Mouse (Mus musculus): ENCODE results near the gene Tmem117.

DNA sequence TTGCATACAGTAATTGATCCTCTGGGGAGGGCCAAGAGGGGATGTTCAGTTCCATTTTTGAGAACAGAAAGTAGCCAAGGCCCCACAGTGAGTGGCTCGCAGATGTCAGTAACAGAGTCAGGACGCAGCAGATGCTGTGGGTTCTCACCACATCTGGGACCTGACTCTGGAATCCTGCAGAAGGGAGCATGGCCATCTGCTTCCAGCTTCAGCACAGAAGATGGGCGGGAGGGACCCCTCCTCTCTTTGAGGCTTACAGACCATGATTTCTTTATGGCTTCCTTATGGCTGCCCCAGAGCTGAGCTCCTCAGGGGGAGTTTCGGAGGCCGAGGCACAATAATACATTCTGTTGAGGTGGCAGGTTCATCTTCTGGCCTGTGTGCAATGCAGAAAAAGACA lies 182.5 kb downstream of the Tmem117 start:
- no peak for TF ChIP-seq CTCF (IDR thresholded peaks at IDR 0.05; ENCODE audit: low read depth, low read length)
- TF ChIP-seq GATA2 (IDR thresholded peaks at IDR 0.05; ENCODE audit: borderline replicate concordance, low read depth, low read length), result no peak
- no peak for TF ChIP-seq POLR2AphosphoS5 (IDR thresholded peaks at IDR 0.05; ENCODE audit: insufficient replicate concordance, low read depth, low read length)
- no peak for TF ChIP-seq GATA1 (IDR thresholded peaks at IDR 0.05; ENCODE audit: borderline replicate concordance, low read length)
- TF ChIP-seq TAL1 (conservative IDR thresholded peaks at IDR 0.05; ENCODE audit: low read depth, low read length), result no peak
